Mouse (Mus musculus) lung, adult 2 months (tissue): ENCODE measurements around the gene Reps1. TPM values are rescaled to one million over a fixed set of nuclear protein-coding genes. Genes with fewer than 3 reads are reported as not detected.
A peak's percentile ranks its signal among the peaks of the same experiment; 100 is the strongest.
"Not testable (repeated sequence)": the region's sequence is repeated elsewhere in the genome, so short reads cannot be mapped to it uniquely, and the experiment has no call there.

Source experiments
- DNase-seq: peaks from one replicate; pipeline ENCODE4 v3.0.0; 2022
- H3K4me1 ChIP-seq: fragments of 200-500 bp; 2 replicates; pipeline ENCODE4 v1.6.1; 2011; ENCODE audit warnings: low read length; ENCODE audit not compliant: control insufficient read depth, insufficient read depth
- H3K4me3 ChIP-seq: fragments of 200-500 bp; replicated peaks from 2 replicates; pipeline ENCODE3; 2011; ENCODE audit warnings: low read depth, mild to moderate bottlenecking, control low read depth, low read length; ENCODE audit errors: extremely low read depth
- CTCF ChIP-seq: fragments of 200-500 bp; IDR thresholded peaks from 2 replicates; pipeline ENCODE4 v1.5.1; 2011; ENCODE audit warnings: mild to moderate bottlenecking, low read length, control low read depth; ENCODE audit not compliant: insufficient read depth
- POLR2A ChIP-seq: fragments of 200-500 bp; IDR thresholded peaks from 2 replicates; pipeline ENCODE4 v1.6.1; 2011; ENCODE audit warnings: low read depth, mild to moderate bottlenecking, control low read depth, low read length, borderline replicate concordance; ENCODE audit errors: extremely low read depth
- WGBS: fragments of 180-500 bp; shearing (Covaris S2); methylation state at CpG from one replicate; pipeline ENCODE4 v1.1.7; 2018; 5-methylcytosine and 5-hydroxymethylcytosine counted together
- polyA plus RNA-seq: library from polyadenylated mRNA; depleted of rRNA; stranded (reverse); fragments of >200 nt; gene quantifications from 2 replicates; pipeline ENCODE4 v1.2.3, GENCODE M21; 2012; rRNA removed

Reps1 gene
- polyA plus RNA-seq, 1 experiment = 49.6 TPM

DNA sequence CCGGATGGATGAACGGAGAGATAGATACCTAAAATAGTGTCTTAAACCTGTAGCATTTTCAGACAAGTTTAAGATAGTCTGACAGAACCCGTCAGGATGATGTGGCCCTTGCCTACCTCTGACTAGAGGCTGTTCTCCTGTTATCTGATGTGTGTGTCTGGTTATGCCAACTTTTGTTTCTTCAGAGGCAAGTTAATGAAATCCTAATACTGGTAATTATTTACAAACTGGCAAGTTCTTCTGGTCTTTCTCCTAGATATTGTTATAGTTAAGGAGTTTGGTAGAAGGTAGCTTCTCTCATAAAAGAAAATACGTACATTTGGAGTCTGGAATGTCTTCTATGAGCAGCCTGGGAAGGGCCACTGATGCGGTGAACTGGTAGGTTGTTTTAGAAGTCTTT is 74.6 kb downstream of the Reps1 start:
- Histone ChIP-seq H3K4me1 (no peaks in the 10 kb centered on the region), H3K4me3 (no peak overlapping the region)
- WGBS = 96% methylated on average over 5 of the region's 5 CpGs
- TF ChIP-seq POLR2A = no peak
- no peak for TF ChIP-seq CTCF
- no peak for DNase-seq

DNA sequence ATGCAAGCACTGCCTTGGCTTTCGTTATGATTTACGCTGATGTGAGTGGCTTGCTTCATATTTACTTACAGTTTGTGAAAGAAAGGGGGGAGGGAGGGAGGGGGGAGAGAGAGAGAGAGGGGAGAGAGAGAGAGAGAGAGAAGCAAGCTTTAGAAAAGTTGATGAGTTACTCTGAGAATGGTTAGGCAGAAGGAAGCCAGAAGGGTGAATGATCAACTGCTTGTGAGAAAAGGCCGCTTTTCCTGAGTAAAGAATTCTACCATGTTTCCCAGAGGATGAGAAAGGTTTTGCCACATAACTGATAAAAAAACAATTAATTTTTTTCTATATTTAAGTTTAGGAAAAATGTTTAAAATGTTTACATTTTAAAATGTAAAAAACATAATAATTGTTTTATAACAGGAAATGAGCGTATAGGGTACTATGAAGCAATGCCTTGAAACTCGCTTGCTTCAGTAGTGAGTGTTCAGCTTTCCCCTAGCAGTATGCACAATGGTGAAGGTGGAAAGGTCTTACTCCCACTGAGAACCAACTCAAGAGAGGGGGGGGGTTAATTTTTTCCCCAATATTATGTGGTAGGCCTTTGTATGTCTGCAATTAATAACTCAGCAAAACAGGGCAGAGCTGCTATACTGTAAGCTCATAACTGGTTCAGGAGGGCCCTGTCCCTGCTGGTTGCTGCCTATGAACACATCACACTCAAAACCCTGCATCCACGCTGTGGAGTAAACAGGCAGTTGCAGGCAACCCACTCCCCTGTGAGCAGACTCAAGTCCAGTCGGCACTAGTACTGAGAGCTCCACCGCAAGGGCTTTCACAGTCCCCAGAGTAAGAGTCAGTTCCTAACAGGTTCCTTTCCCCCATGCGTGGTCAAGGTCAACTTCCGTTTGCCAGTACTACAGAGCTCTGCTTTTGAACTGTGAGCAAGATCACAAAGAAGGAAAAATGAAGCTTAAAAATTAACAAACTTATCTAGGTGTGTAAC is 76.3 kb downstream of the Reps1 start:
- no peak for DNase-seq
- Histone ChIP-seq H3K4me1 (no peaks in the 10 kb centered on the region), H3K4me3 (no peak overlapping the region)
- 66% methylated on average over 10 of the region's 10 CpGs for WGBS
- TF ChIP-seq POLR2A (no peak), CTCF (no peak)

DNA sequence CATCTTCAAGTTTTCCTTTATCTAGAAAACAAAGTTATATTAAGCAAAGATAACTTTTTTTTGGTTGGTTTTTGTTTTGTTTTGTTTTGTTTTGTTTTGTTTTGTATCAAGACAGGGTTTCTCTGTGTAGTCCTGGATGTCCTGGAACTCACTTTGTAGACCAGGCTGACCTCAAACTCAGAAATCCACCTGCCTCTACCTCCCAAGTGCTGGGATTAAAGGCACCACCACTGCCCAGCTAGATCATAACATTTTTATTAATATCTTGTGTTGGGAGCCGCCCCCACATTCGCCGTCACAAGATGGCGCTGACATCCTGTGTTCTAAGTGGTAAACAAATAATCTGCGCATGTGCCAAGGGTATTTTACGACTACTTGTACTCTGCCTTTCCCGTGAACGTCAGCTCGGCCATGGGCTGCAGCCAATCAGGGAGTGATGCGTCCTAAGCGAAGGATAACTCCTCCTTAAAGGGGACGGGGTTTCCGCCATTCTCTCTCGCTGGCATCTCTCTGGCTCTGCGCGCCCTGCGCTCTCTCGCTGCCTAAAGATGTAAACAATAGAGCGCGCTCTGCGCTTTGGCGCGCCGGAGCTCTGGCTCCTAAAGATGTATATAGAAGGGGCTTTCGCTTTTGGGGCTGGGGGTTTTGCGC is 83.3 kb downstream of the Reps1 start:
- WGBS = 74% methylated on average over 16 of the region's 26 CpGs
- H3K4me3 ChIP-seq, DNase-seq: not testable (repeated sequence)

DNA sequence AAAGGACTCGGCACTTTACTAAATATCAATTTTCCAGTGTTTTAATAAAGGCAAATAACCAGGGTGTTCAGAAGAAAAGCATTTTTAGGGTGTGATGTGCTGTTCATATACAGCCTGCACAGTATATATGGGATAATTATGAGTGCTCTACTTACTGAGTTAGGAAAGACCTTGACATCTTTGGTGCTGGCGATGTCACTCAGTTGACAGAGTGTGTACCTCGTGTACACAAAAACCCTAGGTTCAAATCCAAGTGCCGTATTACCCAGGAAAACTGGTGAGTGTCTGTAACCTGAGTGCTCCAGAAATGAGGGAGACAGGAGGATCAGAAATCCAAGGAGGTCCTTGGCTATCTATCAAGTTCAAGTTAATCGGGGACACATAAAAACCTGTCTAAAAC is 84.0 kb downstream of the Reps1 start:
- no peak for TF ChIP-seq CTCF
- TF ChIP-seq POLR2A = no peak
- WGBS = 73% methylated on average over 5 of the region's 5 CpGs
- DNase-seq = no peak
- peak overlapping the region; percentile 23 for H3K4me3 ChIP-seq
- no peaks in the 10 kb centered on the region for H3K4me1 ChIP-seq

More for the DNA sequence above, 83.3 kb downstream of the Reps1 start:
- H3K4me1 ChIP-seq = not testable (repeated sequence)

DNA sequence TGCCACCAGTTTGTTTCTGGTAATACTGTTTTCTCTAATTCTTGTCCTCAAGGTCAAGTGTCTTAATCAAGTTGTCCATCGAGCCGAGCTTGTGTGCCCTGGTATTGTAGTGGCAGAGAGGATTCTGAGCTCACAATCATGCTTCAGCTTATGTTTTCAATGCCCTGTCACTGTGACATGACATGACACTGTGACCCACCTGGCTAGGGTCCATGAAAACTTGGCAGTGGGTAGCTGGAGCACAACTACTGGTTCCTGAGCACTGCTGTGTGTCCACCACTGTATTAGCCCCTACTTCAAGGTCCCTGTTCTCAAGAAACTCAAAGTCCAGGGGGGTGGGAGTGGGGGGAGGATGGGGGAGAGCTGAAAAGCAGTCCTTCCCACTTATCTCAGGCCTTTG is 85.7 kb downstream of the Reps1 start:
- no peak for DNase-seq
- WGBS = 61% methylated on average over 2 of the region's 2 CpGs
- H3K4me1 ChIP-seq = no peaks in the 10 kb centered on the region
- TF ChIP-seq POLR2A = no peak
- TF ChIP-seq CTCF = no peak
- H3K4me3 ChIP-seq = no peak overlapping the region

DNA sequence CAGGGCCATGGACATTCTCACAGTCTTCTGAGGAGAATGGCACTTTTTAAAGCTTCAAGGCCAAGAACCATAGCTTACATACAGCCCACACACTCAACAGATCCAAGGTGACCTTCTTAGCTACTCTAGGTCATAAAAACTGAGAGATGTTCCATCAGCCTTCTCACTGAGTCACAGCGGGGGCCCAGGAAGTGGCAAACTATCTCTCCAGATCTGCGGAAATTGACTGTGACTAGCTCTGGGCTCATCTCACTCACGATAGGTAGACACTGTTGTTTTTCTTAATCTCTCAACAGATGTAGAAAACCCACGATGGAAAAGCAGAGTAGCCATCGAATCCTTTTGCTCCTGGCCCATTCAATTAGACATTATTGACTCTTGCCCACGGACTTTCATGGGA is 86.6 kb downstream of the Reps1 start:
- WGBS = 76% methylated on average over 6 of the region's 6 CpGs

DNA sequence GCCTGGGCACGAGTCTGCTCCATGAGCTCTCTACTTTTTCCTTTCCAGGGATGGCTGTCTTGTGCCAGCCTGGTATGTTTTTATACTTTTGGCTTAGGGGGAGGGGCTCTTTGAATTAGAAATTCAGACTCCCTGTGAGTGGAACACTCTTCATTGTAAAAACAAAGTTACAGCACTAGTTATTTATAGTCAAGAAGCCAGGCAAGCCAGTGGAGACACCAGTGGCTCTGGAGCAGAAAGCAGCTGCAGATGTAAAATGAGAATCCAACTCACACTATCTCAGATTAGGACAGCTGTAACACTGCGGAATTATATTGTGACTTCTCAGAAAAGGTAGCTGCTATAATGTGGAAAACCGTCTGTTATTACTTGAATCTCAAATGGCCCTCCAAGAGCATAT is 91.6 kb downstream of the Reps1 start:
- WGBS = 76% methylated on average over 3 of the region's 3 CpGs
- no peak for DNase-seq
- TF ChIP-seq CTCF (no peak), POLR2A (no peak)
- Histone ChIP-seq H3K4me1 (no peaks in the 10 kb centered on the region), H3K4me3 (no peak overlapping the region)

More for the DNA sequence above, 86.6 kb downstream of the Reps1 start:
- DNase-seq = no peak
- Histone ChIP-seq H3K4me1 (no peaks in the 10 kb centered on the region), H3K4me3 (no peak overlapping the region)
- TF ChIP-seq POLR2A (no peak), CTCF (no peak)

DNA sequence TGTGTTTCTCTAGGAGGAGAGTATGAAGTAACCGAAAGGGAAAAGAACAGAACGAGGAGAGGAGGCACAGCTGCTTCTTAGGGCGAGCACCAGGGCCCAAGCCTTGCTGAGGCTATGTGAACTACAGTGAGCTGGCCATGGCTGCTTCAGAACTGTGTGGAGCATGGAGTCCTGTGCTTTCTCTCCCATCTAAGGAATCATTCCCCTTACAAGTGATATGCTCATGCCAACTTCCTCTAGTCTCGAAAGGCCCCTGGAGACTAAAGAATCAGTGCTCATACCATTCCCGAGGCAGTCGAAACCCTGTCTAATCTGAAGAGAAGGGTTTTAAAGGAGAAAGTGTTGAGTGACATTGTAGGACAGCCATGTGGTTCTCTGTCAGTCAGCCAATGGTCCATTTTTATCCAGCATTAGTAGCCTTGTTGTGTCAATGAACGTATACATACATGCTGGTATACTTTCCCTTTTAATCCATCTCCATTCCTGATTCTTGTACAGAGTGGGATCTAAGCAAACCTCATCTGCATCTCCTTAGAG is 106.8 kb downstream of the Reps1 start:
- no peak overlapping the region for H3K4me3 ChIP-seq
- TF ChIP-seq POLR2A = no peak
- TF ChIP-seq CTCF = no peak
- WGBS = 69% methylated on average over 7 of the region's 7 CpGs
- no peaks in the 10 kb centered on the region for H3K4me1 ChIP-seq
- DNase-seq = no peak

Other genes with a start within 250 kb of the Reps1 start
- gene Heca, start 107.8 kb upstream of the Reps1 start, polyA plus RNA-seq = 23.1 and 30.9 TPM in 2 replicates
- 5.9 and 8.4 TPM in 2 replicates for gene Abracl, start 32.6 kb upstream of the Reps1 start, polyA plus RNA-seq
- gene Ect2l, start 155.0 kb downstream of the Reps1 start, polyA plus RNA-seq = 0.92 and 1.5 TPM in 2 replicates
- gene Ccdc28a, start 179.1 kb downstream of the Reps1 start, polyA plus RNA-seq = 13.7 and 19.2 TPM in 2 replicates